Mouse (Mus musculus) kidney, embryonic 14.5 days (tissue): Measurements from ENCODE around the gene Olfr480. TPM values are rescaled to one million over a fixed set of nuclear protein-coding genes. Genes with fewer than 3 reads are reported as not detected.

ENCODE experiments used
- ATAC-seq: fragments of 200-750 bp; cut with Nextera tagmentation; 2 replicates; pipeline ENCODE4 v1.8.0; 2017; ENCODE audit warnings: moderate number of reproducible peaks, mild to moderate bottlenecking, moderate TSS enrichment, moderate library complexity; ENCODE audit not compliant: low FRiP score, low TSS enrichment
- H3K27ac ChIP-seq: fragments of 300-500 bp; sonication (generic); 2 replicates; pipeline ENCODE4 v1.5.1; 2014; ENCODE audit warnings: low read depth, mild to moderate bottlenecking, low read length, moderate library complexity, mixed read lengths
- H3K27me3 ChIP-seq: fragments of 300-500 bp; sonication (generic); 2 replicates; pipeline ENCODE4 v1.6.1; 2014; ENCODE audit warnings: mild to moderate bottlenecking, low read length; ENCODE audit not compliant: control insufficient read depth, insufficient read depth
- H3K36me3 ChIP-seq: fragments of 300-500 bp; sonication (generic); 2 replicates; pipeline ENCODE4 v1.6.1; 2014; ENCODE audit warnings: low read length, mixed read lengths; ENCODE audit not compliant: control insufficient read depth, insufficient read depth
- H3K4me1 ChIP-seq: fragments of 300-500 bp; sonication (generic); 2 replicates; pipeline ENCODE4 v1.6.1; 2014; ENCODE audit warnings: low read length, mixed read lengths; ENCODE audit not compliant: control insufficient read depth, insufficient read depth
- H3K4me2 ChIP-seq: fragments of 300-500 bp; sonication (generic); replicated peaks from 2 replicates; pipeline ENCODE4 v1.6.1; 2014; ENCODE audit warnings: low read depth, mild to moderate bottlenecking, low read length
- H3K4me3 ChIP-seq: fragments of 300-500 bp; sonication (generic); 2 replicates; pipeline ENCODE4 v1.5.1; 2014; ENCODE audit warnings: mild to moderate bottlenecking, low read length
- H3K9ac ChIP-seq: fragments of 300-500 bp; sonication (generic); 2 replicates; pipeline ENCODE4 v1.6.1; 2014; ENCODE audit warnings: low read depth, mild to moderate bottlenecking, low read length, moderate library complexity
- H3K9me3 ChIP-seq: fragments of 300-500 bp; sonication (generic); 2 replicates; pipeline ENCODE4 v1.6.1; 2016; ENCODE audit warnings: low read length; ENCODE audit not compliant: control insufficient read depth
- WGBS: fragments of 180-500 bp; shearing (Covaris S2); extraction: QIAGEN DNeasy Blood & Tissue Kit; methylation state at CpG from one replicate; pipeline ENCODE4 v1.1.7; 2014; 5-methylcytosine and 5-hydroxymethylcytosine counted together
- polyA plus RNA-seq: library from polyadenylated mRNA; unstranded; fragments of >200 nt; fragmentation: Nextera tagmentation; extraction: Ambion mirVana; gene quantifications from 2 replicates; pipeline ENCODE4 v1.2.1, GENCODE M21; 2014

Olfr480 gene
- not detected in 2 replicates for polyA plus RNA-seq

DNA sequence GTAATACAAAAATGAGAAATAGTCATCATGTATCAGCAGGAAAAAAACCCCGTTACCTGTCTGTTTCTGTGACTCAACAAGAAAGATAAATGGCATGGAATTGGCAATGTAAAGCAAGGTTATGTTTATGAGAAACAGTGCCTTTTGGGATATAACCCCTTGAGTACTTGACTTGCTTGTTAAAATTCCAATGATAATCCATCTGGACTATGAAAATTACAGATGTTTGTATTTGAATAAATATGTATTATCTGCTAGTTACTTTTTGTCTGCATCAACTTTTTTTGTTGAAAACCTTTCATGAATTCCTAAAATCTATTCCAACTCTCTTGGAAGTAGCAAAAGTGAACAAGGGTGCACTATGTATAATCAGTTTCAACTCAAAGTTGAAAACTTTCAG lies at the start of gene Olfr480:
Gene Olfr480, minus strand, starts transcription at position 101 of the 400 bp plus-strand sequence.
- Histone ChIP-seq H3K9ac (no peak within 1 kb of the TSS), H3K27ac (no peak within 1 kb of the TSS), H3K36me3 (no peaks in the 10 kb centered on the region), H3K4me2 (no peak within 1 kb of the TSS), H3K9me3 (no peaks in the 10 kb centered on the region), H3K4me3 (no peak within 1 kb of the TSS), H3K27me3 (no peaks in the 10 kb centered on the region), H3K4me1 (no peaks in the 10 kb centered on the region)
- WGBS, result 85% methylated on average over 1 of the region's 1 CpGs
- ATAC-seq, result no peak

DNA sequence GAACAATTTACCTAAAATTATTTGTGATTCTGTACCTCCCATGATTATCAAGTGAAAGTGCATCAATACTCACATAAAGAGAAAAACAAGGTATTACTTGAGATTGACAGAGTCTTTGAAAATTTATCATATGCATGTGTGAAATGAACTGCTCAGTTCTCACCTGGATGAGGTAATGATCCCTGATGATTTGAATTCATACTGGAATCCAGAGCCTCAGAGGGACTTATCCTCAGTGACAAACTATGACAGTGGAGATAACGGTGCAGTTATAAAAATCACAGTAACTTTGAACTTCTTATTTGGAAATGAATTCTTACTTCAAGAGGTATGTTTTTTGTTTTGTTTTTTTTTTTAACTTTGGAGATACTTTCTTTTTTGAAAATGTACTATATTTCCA lies 33.4 kb upstream of the Olfr480 start, which contains the start of gene Olfr483:
Gene Olfr483, plus strand, starts transcription at position 301 of the 400 bp plus-strand sequence.
- Histone ChIP-seq H3K4me1 (no peaks in the 10 kb centered on the region), H3K27ac (no peak within 1 kb of the TSS), H3K4me3 (no peak within 1 kb of the TSS), H3K27me3 (no peaks in the 10 kb centered on the region), H3K9me3 (no peaks in the 10 kb centered on the region), H3K9ac (no peak within 1 kb of the TSS), H3K36me3 (no peaks in the 10 kb centered on the region), H3K4me2 (no peak within 1 kb of the TSS)
- WGBS, result 86% methylated on average over 1 of the region's 1 CpGs
- no peak for ATAC-seq

DNA sequence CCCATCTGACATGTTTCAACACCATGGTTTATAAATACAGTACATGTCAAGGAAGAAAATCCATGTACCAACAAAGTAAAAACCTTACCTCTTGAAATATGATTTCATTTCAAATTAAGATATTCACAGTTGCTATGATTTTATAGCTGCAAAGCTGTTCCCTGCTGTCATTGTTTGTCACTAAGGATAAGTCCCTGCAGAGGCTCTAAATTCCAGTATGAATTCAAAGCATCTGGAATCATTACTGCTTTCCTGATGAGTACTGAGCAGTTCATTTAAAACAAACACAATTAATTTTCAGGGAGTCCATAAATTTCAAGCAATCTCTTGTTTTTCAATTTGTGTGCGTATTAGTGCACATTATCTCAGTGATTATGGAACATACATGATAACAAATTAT lies 30.3 kb upstream of the Olfr480 start, which contains the start of gene Olfr482:
Gene Olfr482, minus strand, starts transcription at position 101 of the 400 bp plus-strand sequence.
- 77% methylated on average over 1 of the region's 1 CpGs for WGBS
- no peaks in the 10 kb centered on the region for H3K27me3 ChIP-seq
- H3K9me3 ChIP-seq, result no peaks in the 10 kb centered on the region
- no peaks in the 10 kb centered on the region for H3K4me1 ChIP-seq
- no peak within 1 kb of the TSS for H3K4me3 ChIP-seq
- no peak for ATAC-seq
- no peak within 1 kb of the TSS for H3K9ac ChIP-seq
- H3K4me2 ChIP-seq, result no peak within 1 kb of the TSS
- H3K36me3 ChIP-seq, result no peaks in the 10 kb centered on the region
- no peak within 1 kb of the TSS for H3K27ac ChIP-seq

DNA sequence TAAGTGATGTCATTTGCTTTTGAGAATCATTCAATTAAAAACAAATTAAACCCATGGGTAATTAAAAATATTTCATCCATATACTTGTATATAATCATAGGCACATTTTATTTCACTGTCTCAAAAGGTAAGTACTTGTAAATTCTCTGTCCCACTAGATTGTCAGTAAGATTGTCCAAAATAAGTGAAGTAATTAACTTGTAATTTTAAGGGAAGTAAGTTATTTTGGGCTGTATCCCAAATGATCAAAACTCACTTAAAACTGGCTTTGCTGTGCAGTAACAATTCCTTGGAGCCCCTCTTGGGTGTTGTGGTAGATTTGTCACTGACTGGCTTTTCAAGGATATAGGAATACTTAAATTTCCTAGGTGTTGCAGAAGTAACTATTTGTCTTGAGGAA lies 12.4 kb upstream of the Olfr480 start, which contains the start of gene Olfr481:
Gene Olfr481, plus strand, starts transcription at position 301 of the 400 bp plus-strand sequence.
- Histone ChIP-seq H3K9me3 (no peaks in the 10 kb centered on the region), H3K36me3 (no peaks in the 10 kb centered on the region), H3K9ac (no peak within 1 kb of the TSS), H3K4me1 (no peaks in the 10 kb centered on the region), H3K27ac (no peak within 1 kb of the TSS), H3K27me3 (no peaks in the 10 kb centered on the region), H3K4me2 (no peak within 1 kb of the TSS), H3K4me3 (no peak within 1 kb of the TSS)
- ATAC-seq, result no peak

DNA sequence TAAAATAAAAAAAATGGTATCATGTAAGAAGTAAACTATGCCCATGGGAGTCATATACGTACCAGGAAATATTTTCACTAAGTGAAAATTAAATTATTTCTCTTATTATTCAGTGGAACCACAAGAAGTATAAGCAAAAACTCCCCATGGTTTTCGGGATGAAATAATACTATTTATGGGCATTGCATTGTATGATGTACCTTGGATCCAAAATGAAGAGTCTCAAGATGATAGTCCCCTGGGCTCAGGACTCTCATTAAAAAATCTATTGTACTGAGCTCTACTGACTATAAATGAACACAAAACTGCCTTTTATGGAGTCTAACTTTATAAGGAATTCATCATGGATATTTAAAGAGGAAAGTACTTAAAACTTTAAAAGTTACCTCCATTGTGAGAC lies 16.8 kb downstream of the Olfr480 start, which contains the start of gene Olfr479:
Gene Olfr479, plus strand, starts transcription at position 301 of the 400 bp plus-strand sequence.
- no peak within 1 kb of the TSS for H3K9ac ChIP-seq
- 92% methylated on average over 2 of the region's 2 CpGs for WGBS
- H3K27me3 ChIP-seq, result no peaks in the 10 kb centered on the region
- H3K9me3 ChIP-seq, result no peaks in the 10 kb centered on the region
- no peaks in the 10 kb centered on the region for H3K36me3 ChIP-seq
- no peak within 1 kb of the TSS for H3K4me2 ChIP-seq
- ATAC-seq, result no peak
- H3K4me1 ChIP-seq, result no peaks in the 10 kb centered on the region
- no peak within 1 kb of the TSS for H3K27ac ChIP-seq
- no peak within 1 kb of the TSS for H3K4me3 ChIP-seq

DNA sequence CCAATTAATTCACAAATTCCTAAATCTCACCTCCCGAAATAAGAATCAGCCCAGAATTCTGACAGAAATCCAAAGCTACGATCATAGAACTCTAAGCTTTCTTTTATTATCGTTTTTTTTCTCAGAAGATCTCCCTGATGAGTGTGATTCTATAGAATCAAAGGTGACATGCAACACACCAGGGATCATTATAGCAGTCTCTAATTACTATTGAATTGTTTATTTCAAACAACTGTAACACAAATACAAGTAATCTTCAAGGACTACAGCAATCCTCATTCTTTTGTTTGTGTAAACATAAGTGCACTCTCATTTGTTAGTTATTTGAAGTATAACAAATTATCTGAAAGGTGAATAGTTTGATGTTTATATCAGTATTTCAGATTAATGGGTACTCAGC lies 33.3 kb downstream of the Olfr480 start, which contains the start of gene Olfr478:
Gene Olfr478, minus strand, starts transcription at position 101 of the 400 bp plus-strand sequence.
- no peak within 1 kb of the TSS for H3K4me2 ChIP-seq
- H3K9me3 ChIP-seq, result no peaks in the 10 kb centered on the region
- 85% methylated on average over 3 of the region's 3 CpGs for WGBS
- no peaks in the 10 kb centered on the region for H3K36me3 ChIP-seq
- H3K27me3 ChIP-seq, result no peaks in the 10 kb centered on the region
- no peak for ATAC-seq
- no peak within 1 kb of the TSS for H3K4me3 ChIP-seq
- no peak within 1 kb of the TSS for H3K9ac ChIP-seq
- no peaks in the 10 kb centered on the region for H3K4me1 ChIP-seq
- no peak within 1 kb of the TSS for H3K27ac ChIP-seq

Other genes with a start within 250 kb of the Olfr480 start
- gene Olfr469, start 241.8 kb downstream of the Olfr480 start, polyA plus RNA-seq, result not detected in 2 replicates
- not detected in 2 replicates for gene Olfr470, start 219.9 kb downstream of the Olfr480 start, polyA plus RNA-seq
- gene Olfr472, start 169.4 kb downstream of the Olfr480 start, polyA plus RNA-seq, result not detected in 2 replicates
- not detected in 2 replicates for gene Olfr473, start 136.9 kb downstream of the Olfr480 start, polyA plus RNA-seq
- not detected in 2 replicates for gene Olfr474, start 112.7 kb downstream of the Olfr480 start, polyA plus RNA-seq
- gene Olfr476, start 102.5 kb downstream of the Olfr480 start, polyA plus RNA-seq, result not detected in 2 replicates
- gene Olfr477, start 80.7 kb downstream of the Olfr480 start, polyA plus RNA-seq, result not detected in 2 replicates
- gene Olfr478, start 33.4 kb downstream of the Olfr480 start, polyA plus RNA-seq, result not detected in 2 replicates
- not detected in 2 replicates for gene Olfr479, start 16.7 kb downstream of the Olfr480 start, polyA plus RNA-seq
- not detected in 2 replicates for gene Olfr481, start 12.5 kb upstream of the Olfr480 start, polyA plus RNA-seq
- 0.09 TPM in 1 of 2 replicates, not detected in the other for gene Olfr482, start 30.2 kb upstream of the Olfr480 start, polyA plus RNA-seq
- gene Olfr483, start 33.5 kb upstream of the Olfr480 start, polyA plus RNA-seq, result not detected in 2 replicates
- not detected in 2 replicates for gene Olfr484, start 60.1 kb upstream of the Olfr480 start, polyA plus RNA-seq
- gene Olfr485, start 92.5 kb upstream of the Olfr480 start, polyA plus RNA-seq, result not detected in 2 replicates
- not detected in 2 replicates for gene Olfr486, start 105.4 kb upstream of the Olfr480 start, polyA plus RNA-seq
- not detected in 2 replicates for gene Olfr487, start 147.3 kb upstream of the Olfr480 start, polyA plus RNA-seq
- gene Olfr488, start 191.0 kb upstream of the Olfr480 start, polyA plus RNA-seq, result not detected in 2 replicates
- gene Olfr490, start 221.6 kb upstream of the Olfr480 start, polyA plus RNA-seq, result not detected in 2 replicates
- gene Olfr491, start 246.1 kb upstream of the Olfr480 start, polyA plus RNA-seq, result not detected in 2 replicates